Mouse (Mus musculus) brown adipose tissue, adult 24 weeks (tissue): ENCODE results near the gene Gm5565. TPM values are rescaled to one million over a fixed set of nuclear protein-coding genes. Genes with fewer than 3 reads are reported as not detected.
"Not testable (repeated sequence)": the region's sequence is repeated elsewhere in the genome, so short reads cannot be mapped to it uniquely, and the experiment has no call there.

Experiments
- H3K27ac ChIP-seq: fragments of 200-500 bp; replicated peaks from 2 replicates; pipeline ENCODE4 v1.5.1; 2012; ENCODE audit warnings: low read depth, mild to moderate bottlenecking, low read length
- H3K4me1 ChIP-seq: fragments of 200-500 bp; 2 replicates; pipeline ENCODE4 v1.6.1; 2012; ENCODE audit warnings: low read length, mixed read lengths; ENCODE audit not compliant: control insufficient read depth, insufficient read depth, insufficient read length
- H3K4me3 ChIP-seq: fragments of 200-500 bp; 2 replicates; pipeline ENCODE4 v1.5.1; 2012; ENCODE audit warnings: low read depth, mild to moderate bottlenecking, low read length, moderate library complexity; ENCODE audit not compliant: insufficient read depth
- polyA plus RNA-seq: library from polyadenylated mRNA; stranded (reverse); fragments of >200 nt; gene quantifications from 2 replicates; pipeline ENCODE4 v1.2.4, GENCODE M21; 2012; ENCODE audit not compliant: missing spikeins, insufficient read depth, insufficient read length

Gm5565 gene
- polyA plus RNA-seq = not detected in 2 replicates

GRCm38 (mm10) chr5:146160439-146160838, at the start of gene Gm5565:
Gm5565 (minus strand) TSS chr5:146160539.
- H3K27ac ChIP-seq, H3K4me3 ChIP-seq, H3K4me1 ChIP-seq: not testable (repeated sequence)

GRCm38 (mm10) chr5:146205537-146205936, 45.2 kb upstream of the Gm5565 start:
- Histone ChIP-seq H3K4me1 (no peaks in the 10 kb centered on the region), H3K27ac (no peak overlapping the region), H3K4me3 (no peak overlapping the region)

- H3K4me1 ChIP-seq = no peaks in the 10 kb centered on the region
- H3K4me3 ChIP-seq = no peak overlapping the region
- H3K27ac ChIP-seq = no peak overlapping the region
Observed at GRCm38 (mm10) chr5:146203921-146204320, 43.6 kb upstream of the Gm5565 start.

- no peak overlapping the region for H3K4me3 ChIP-seq
- H3K27ac ChIP-seq = no peak overlapping the region
Observed at GRCm38 (mm10) chr5:146200580-146200979, 40.2 kb upstream of the Gm5565 start.

GRCm38 (mm10) chr5:146199540-146199939, 39.2 kb upstream of the Gm5565 start:
- no peak overlapping the region for H3K27ac ChIP-seq
- H3K4me1 ChIP-seq = no peaks in the 10 kb centered on the region
- no peak overlapping the region for H3K4me3 ChIP-seq

More at GRCm38 (mm10) chr5:146200580-146200979, 40.2 kb upstream of the Gm5565 start:
- no peaks in the 10 kb centered on the region for H3K4me1 ChIP-seq

GRCm38 (mm10) chr5:146199073-146199472, 38.7 kb upstream of the Gm5565 start:
- Histone ChIP-seq H3K4me3 (no peak overlapping the region), H3K27ac (no peak overlapping the region), H3K4me1 (no peaks in the 10 kb centered on the region)

- Histone ChIP-seq H3K27ac (no peak overlapping the region), H3K4me1 (no peaks in the 10 kb centered on the region), H3K4me3 (no peak overlapping the region)
Observed at GRCm38 (mm10) chr5:146193360-146193759, 33.0 kb upstream of the Gm5565 start.

GRCm38 (mm10) chr5:146190501-146191269, 30.3 kb upstream of the Gm5565 start:
- Histone ChIP-seq H3K27ac (no peak overlapping the region), H3K4me3 (no peak overlapping the region), H3K4me1 (no peaks in the 10 kb centered on the region)

GRCm38 (mm10) chr5:146190093-146190492, 29.8 kb upstream of the Gm5565 start:
- H3K27ac ChIP-seq = no peak overlapping the region
- no peak overlapping the region for H3K4me3 ChIP-seq
- H3K4me1 ChIP-seq = no peaks in the 10 kb centered on the region

GRCm38 (mm10) chr5:146188712-146189111, 28.4 kb upstream of the Gm5565 start:
- no peak overlapping the region for H3K27ac ChIP-seq
- H3K4me1 ChIP-seq = no peaks in the 10 kb centered on the region
- no peak overlapping the region for H3K4me3 ChIP-seq

GRCm38 (mm10) chr5:146188144-146188543, 27.8 kb upstream of the Gm5565 start:
- no peaks in the 10 kb centered on the region for H3K4me1 ChIP-seq
- no peak overlapping the region for H3K4me3 ChIP-seq
- H3K27ac ChIP-seq = no peak overlapping the region

- H3K27ac ChIP-seq, H3K4me1 ChIP-seq, H3K4me3 ChIP-seq: not testable (repeated sequence)
Observed at GRCm38 (mm10) chr5:146187441-146187840, 27.1 kb upstream of the Gm5565 start.

GRCm38 (mm10) chr5:146185204-146185603, 24.9 kb upstream of the Gm5565 start, which contains the start of gene 1700001J03Rik:
1700001J03Rik (minus strand) TSS chr5:146185304.
- H3K4me1 ChIP-seq, H3K27ac ChIP-seq, H3K4me3 ChIP-seq: not testable (repeated sequence)

GRCm38 (mm10) chr5:146172744-146173143, 12.4 kb upstream of the Gm5565 start:
- not testable (repeated sequence) for H3K27ac ChIP-seq, H3K4me1 ChIP-seq

GRCm38 (mm10) chr5:146170621-146171020, 10.3 kb upstream of the Gm5565 start, which contains the start of gene Gm6309:
Gm6309 (minus strand) TSS chr5:146170721.
- H3K4me3 ChIP-seq, H3K27ac ChIP-seq, H3K4me1 ChIP-seq: not testable (repeated sequence)

More at GRCm38 (mm10) chr5:146172744-146173143, 12.4 kb upstream of the Gm5565 start:
- H3K4me3 ChIP-seq = not testable (repeated sequence)

GRCm38 (mm10) chr5:146158326-146158725, 2.0 kb downstream of the Gm5565 start:
- not testable (repeated sequence) for H3K4me1 ChIP-seq, H3K4me3 ChIP-seq, H3K27ac ChIP-seq
